Mouse (Mus musculus) MEL (cell line): Measurements from ENCODE around the gene Eif1ad. TPM values are rescaled to one million over a fixed set of nuclear protein-coding genes. Genes with fewer than 3 reads are reported as not detected.

Experiments
- DNase-seq: peaks from one replicate; pipeline ENCODE4 v3.0.0; 2011; ENCODE audit warnings: low read depth, low spot score
- H3K27ac ChIP-seq: 2 replicates; pipeline ENCODE4 v1.5.1; 2012; ENCODE audit warnings: low read depth, mild to moderate bottlenecking, control low read depth, low read length, moderate library complexity; ENCODE audit not compliant: control insufficient read depth
- H3K27me3 ChIP-seq, 2 experiments: fragments of 150-350 bp in 1 of 2; sonication (generic) in 1 of 2; 2 replicates each; pipeline ENCODE4 v1.6.1; 2012; ENCODE audit warnings: low read length in 2 of 2, mild to moderate bottlenecking in 2 of 2, improper control_type of control experiment in 1 of 2, moderate library complexity in 1 of 2; ENCODE audit not compliant: insufficient read depth in 2 of 2, control insufficient read depth in 1 of 2
- H3K36me3 ChIP-seq, 2 experiments: 2 replicates each; pipeline ENCODE4 v1.6.1; 2012 to 2014; ENCODE audit warnings: low read length in 2 of 2, improper control_type of control experiment in 1 of 2, inconsistent platforms in 1 of 2, mild to moderate bottlenecking in 1 of 2; ENCODE audit not compliant: insufficient read depth in 2 of 2, control insufficient read depth in 1 of 2
- H3K4me1 ChIP-seq, 2 experiments: fragments of 150-350 bp in 1 of 2; sonication (generic) in 1 of 2; 2 replicates each; pipeline ENCODE4 v1.6.1; 2012; ENCODE audit warnings: low read length in 2 of 2, improper control_type of control experiment in 1 of 2, mild to moderate bottlenecking in 1 of 2; ENCODE audit not compliant: insufficient read depth in 2 of 2, control insufficient read depth in 1 of 2
- H3K4me3 ChIP-seq, 2 experiments: fragments of 150-350 bp in 1 of 2; sonication (generic) in 1 of 2; 2 replicates each; pipeline ENCODE4 v1.5.1; 2012; ENCODE audit warnings: low read depth in 2 of 2, low read length in 2 of 2, mild to moderate bottlenecking in 2 of 2, moderate library complexity in 2 of 2, control low read depth in 1 of 2, improper control_type of control experiment in 1 of 2; ENCODE audit not compliant: control insufficient read depth in 1 of 2, insufficient read depth in 1 of 2
- H3K79me2 ChIP-seq: 2 replicates; pipeline ENCODE4 v1.6.1; 2012; ENCODE audit warnings: mild to moderate bottlenecking, low read length, moderate library complexity; ENCODE audit not compliant: control insufficient read depth, poor library complexity, insufficient read depth
- H3K9ac ChIP-seq: 2 replicates; pipeline ENCODE4 v1.6.1; 2012; ENCODE audit warnings: low read depth, mild to moderate bottlenecking, control low read depth, low read length, moderate library complexity; ENCODE audit not compliant: control insufficient read depth, poor library complexity, severe bottlenecking
- H3K9me3 ChIP-seq: fragments of 150-350 bp; sonication (generic); replicated peaks from 2 replicates; pipeline ENCODE4 v1.6.1; 2012; ENCODE audit warnings: mild to moderate bottlenecking, low read length, improper control_type of control experiment, moderate library complexity; ENCODE audit not compliant: insufficient read depth
- BHLHE40 ChIP-seq: IDR thresholded peaks from 2 replicates; pipeline ENCODE4 v1.6.1; 2012; ENCODE audit warnings: low read depth, mild to moderate bottlenecking, inconsistent platforms, low read length, improper control_type of control experiment, borderline replicate concordance
- CHD2 ChIP-seq: IDR thresholded peaks from 2 replicates; pipeline ENCODE4 v1.6.1; 2011; ENCODE audit warnings: low read length, improper control_type of control experiment
- CTCF ChIP-seq, 3 experiments: IDR thresholded peaks in 2 of 3; conservative IDR thresholded peaks in 1 of 3; 2 replicates each; pipeline ENCODE4 v1.5.1; 2011 to 2012; ENCODE audit warnings: low read length in 3 of 3, low read depth in 2 of 3, mild to moderate bottlenecking in 2 of 3, improper control_type of control experiment in 1 of 3, inconsistent platforms in 1 of 3, mixed read lengths in 1 of 3, moderate library complexity in 1 of 3; ENCODE audit not compliant: control insufficient read depth in 1 of 3, insufficient read depth in 1 of 3, poor library complexity in 1 of 3, severe bottlenecking in 1 of 3
- ELF1 ChIP-seq: IDR thresholded peaks from 2 replicates; pipeline ENCODE4 v1.6.1; 2014; ENCODE audit warnings: low read depth, mild to moderate bottlenecking, inconsistent platforms, low read length, improper control_type of control experiment, moderate library complexity
- ETS1 ChIP-seq: IDR thresholded peaks from 2 replicates; pipeline ENCODE4 v1.6.1; 2012; ENCODE audit warnings: low read depth, mild to moderate bottlenecking, inconsistent platforms, low read length, improper control_type of control experiment, moderate library complexity
- GABPA ChIP-seq: IDR thresholded peaks from 2 replicates; pipeline ENCODE4 v1.6.1; 2012; ENCODE audit warnings: low read depth, mild to moderate bottlenecking, inconsistent platforms, low read length, improper control_type of control experiment, moderate library complexity
- GATA1 ChIP-seq: IDR thresholded peaks from 2 replicates; pipeline ENCODE4 v1.6.1; 2011; ENCODE audit warnings: low read depth, low read length, improper control_type of control experiment
- HCFC1 ChIP-seq: IDR thresholded peaks from 2 replicates; pipeline ENCODE4 v1.6.1; 2012; ENCODE audit warnings: low read depth, mild to moderate bottlenecking, inconsistent platforms, low read length, improper control_type of control experiment, moderate library complexity
- JUND ChIP-seq: IDR thresholded peaks from 2 replicates; pipeline ENCODE4 v1.6.1; 2011; ENCODE audit warnings: low read depth, mild to moderate bottlenecking, improper control_type of control experiment, low read length
- KAT2A ChIP-seq: conservative IDR thresholded peaks from 2 replicates; pipeline ENCODE4 v1.6.1; 2012; ENCODE audit warnings: low read depth, low read length, improper control_type of control experiment, inconsistent platforms
- MAFK ChIP-seq: IDR thresholded peaks from 2 replicates; pipeline ENCODE4 v1.6.1; 2011; ENCODE audit warnings: low read depth, mild to moderate bottlenecking, low read length, improper control_type of control experiment, borderline replicate concordance
- MAX ChIP-seq: IDR thresholded peaks from 2 replicates; pipeline ENCODE4 v1.6.1; 2011; ENCODE audit warnings: low read length, improper control_type of control experiment
- MEF2A ChIP-seq: IDR thresholded peaks from 2 replicates; pipeline ENCODE4 v1.6.1; 2014; ENCODE audit warnings: low read depth, mild to moderate bottlenecking, inconsistent platforms, low read length, improper control_type of control experiment; ENCODE audit not compliant: poor library complexity, insufficient replicate concordance, severe bottlenecking; ENCODE audit errors: extremely low read depth
- MXI1 ChIP-seq: IDR thresholded peaks from 2 replicates; pipeline ENCODE4 v1.6.1; 2011; ENCODE audit warnings: mild to moderate bottlenecking, low read depth, low read length, improper control_type of control experiment
- NRF1 ChIP-seq: IDR thresholded peaks from 2 replicates; pipeline ENCODE4 v1.6.1; 2014; ENCODE audit warnings: low read depth, mild to moderate bottlenecking, inconsistent platforms, low read length, improper control_type of control experiment, moderate library complexity; ENCODE audit not compliant: poor library complexity, insufficient read depth, severe bottlenecking
- POLR2AphosphoS2 ChIP-seq: IDR thresholded peaks from 2 replicates; pipeline ENCODE4 v1.6.1; 2011; ENCODE audit warnings: low read length, improper control_type of control experiment
- RCOR1 ChIP-seq: IDR thresholded peaks from 2 replicates; pipeline ENCODE4 v1.6.1; 2012; ENCODE audit warnings: low read depth, mild to moderate bottlenecking, inconsistent platforms, low read length, improper control_type of control experiment
- SMC3 ChIP-seq: IDR thresholded peaks from 2 replicates; pipeline ENCODE4 v1.6.1; 2011; ENCODE audit warnings: low read depth, low read length, improper control_type of control experiment
- TAL1 ChIP-seq: IDR thresholded peaks from 2 replicates; pipeline ENCODE4 v1.6.1; 2012; ENCODE audit warnings: mild to moderate bottlenecking, inconsistent platforms, low read length, moderate library complexity, mixed read lengths
- TCF12 ChIP-seq: IDR thresholded peaks from 2 replicates; pipeline ENCODE4 v1.6.1; 2014; ENCODE audit warnings: low read depth, mild to moderate bottlenecking, inconsistent platforms, low read length, improper control_type of control experiment, moderate library complexity
- USF1 ChIP-seq: IDR thresholded peaks from 2 replicates; pipeline ENCODE4 v1.6.1; 2014; ENCODE audit warnings: low read depth, mild to moderate bottlenecking, inconsistent platforms, low read length, improper control_type of control experiment, moderate library complexity
- USF2 ChIP-seq, 2 experiments: IDR thresholded peaks; 2 replicates each; pipeline ENCODE4 v1.6.1; 2011 to 2012; ENCODE audit warnings: improper control_type of control experiment in 2 of 2, low read length in 2 of 2, borderline replicate concordance in 1 of 2, inconsistent platforms in 1 of 2, low read depth in 1 of 2, mild to moderate bottlenecking in 1 of 2; ENCODE audit not compliant: insufficient read depth in 1 of 2
- ZC3H11A ChIP-seq: IDR thresholded peaks from 2 replicates; pipeline ENCODE4 v1.6.1; 2012; ENCODE audit warnings: low read depth, mild to moderate bottlenecking, inconsistent platforms, low read length, improper control_type of control experiment
- ZNF384 ChIP-seq: IDR thresholded peaks from 2 replicates; pipeline ENCODE4 v1.6.1; 2012; ENCODE audit warnings: low read depth, mild to moderate bottlenecking, inconsistent platforms, low read length, improper control_type of control experiment
- polyA plus RNA-seq, 2 experiments: library from polyadenylated mRNA; stranded (reverse) in 1 of 2; unstranded in 1 of 2; fragments of >175 nt in 1 of 2; fragments of >200 nt in 1 of 2; gene quantifications; 2 replicates each; pipeline versions ENCODE4 v1.2.1 to v1.2.4; 2012; ENCODE audit warnings: low replicate concordance in 2 of 2, low read depth in 1 of 2; ENCODE audit not compliant: insufficient read length in 2 of 2, insufficient read depth in 1 of 2, missing spikeins in 1 of 2
- total RNA-seq: library from RNA; depleted of rRNA; stranded (reverse); fragments of 300-350 nt; gene quantifications from 2 replicates; pipeline ENCODE4 v1.2.3, GENCODE M21; 2012

Gene Eif1ad
- total and polyA plus RNA-seq, 3 experiments = 121 to 129 TPM; not detected in 1

DNA sequence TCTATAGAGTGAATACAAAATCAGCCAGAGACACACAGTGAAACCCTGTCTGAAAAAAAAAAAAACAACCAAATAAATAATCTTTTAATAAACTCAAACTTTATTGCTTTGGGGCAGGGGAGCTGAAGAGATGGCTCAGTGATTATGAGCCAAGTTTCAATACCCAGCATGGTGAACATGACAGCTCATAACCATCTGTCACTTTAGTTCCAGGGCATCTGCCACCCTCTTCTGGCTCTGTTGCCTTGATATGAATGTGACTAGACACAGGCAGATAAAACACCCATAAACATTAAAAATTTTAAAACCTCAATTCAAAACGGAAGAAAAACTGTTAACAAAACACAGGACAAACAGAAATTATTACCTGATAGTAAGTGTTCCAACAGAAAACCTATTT lies 10.9 kb downstream of the Eif1ad start:
- Histone ChIP-seq H3K79me2 (no peaks in the 10 kb centered on the region), H3K9ac (no peak overlapping the region), H3K4me1 (no peaks in the 10 kb centered on the region), H3K4me3 (no peak overlapping the region), H3K9me3 (no peaks in the 10 kb centered on the region), H3K27ac (no peak overlapping the region), H3K27me3 (no peaks in the 10 kb centered on the region), H3K36me3 (no peaks in the 10 kb centered on the region; a peak in 1 of 4 replicates)
- no peak for TF ChIP-seq CHD2
- DNase-seq = no peak

DNA sequence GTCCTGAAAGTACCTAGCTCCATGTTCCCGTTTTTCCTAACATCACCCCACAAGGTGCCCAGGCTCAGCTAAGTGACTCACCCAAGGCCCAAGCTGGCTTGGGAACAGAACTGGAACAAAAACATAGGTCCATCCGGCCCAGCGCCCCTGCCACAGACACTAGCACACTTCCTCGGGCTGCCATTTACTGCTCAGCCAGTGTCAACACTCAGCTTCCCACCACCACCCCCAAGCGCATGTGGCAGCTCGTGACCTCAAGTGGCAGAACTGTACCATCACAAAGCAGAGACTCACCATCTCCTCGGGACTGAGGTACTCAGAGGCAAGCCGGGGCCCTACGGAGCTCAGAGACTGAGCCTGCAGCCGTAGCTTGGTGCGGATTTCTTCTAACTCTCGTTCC lies 16.8 kb downstream of the Eif1ad start:
- Histone ChIP-seq H3K27ac (no peak overlapping the region), H3K9me3 (no peaks in the 10 kb centered on the region), H3K4me3 (no peak overlapping the region), H3K27me3 (no peaks in the 10 kb centered on the region), H3K4me1 (peaks cover 3 to 12% of the 10 kb centered on the region in 2 experiments; a peak in 3 of 4 replicates), H3K79me2 (peaks cover 26% of the 10 kb centered on the region), H3K36me3 (peaks cover 0 to 6% of the 10 kb centered on the region in 2 experiments; a peak in 3 of 4 replicates), H3K9ac (no peak overlapping the region)
- no peak for TF ChIP-seq MAX
- TF ChIP-seq ELF1 = no peak
- no peak for TF ChIP-seq USF1
- TF ChIP-seq MEF2A = no peak
- TF ChIP-seq CTCF (IDR thresholded peaks at IDR 0.05 in 2 of 3, conservative IDR thresholded peaks at IDR 0.05 in 1 of 3; ENCODE audit: control insufficient read depth in 1 of 3, insufficient read depth in 1 of 3, low read depth in 2 of 3, low read length in 3 of 3, poor library complexity in 1 of 3, severe bottlenecking in 1 of 3) = no peak
- no peak for TF ChIP-seq TCF12
- no peak for TF ChIP-seq GABPA
- no peak for TF ChIP-seq RCOR1
- no peak for TF ChIP-seq BHLHE40
- TF ChIP-seq GATA1 = no peak
- TF ChIP-seq TAL1 = no peak
- TF ChIP-seq NRF1 = no peak
- DNase-seq = no peak

DNA sequence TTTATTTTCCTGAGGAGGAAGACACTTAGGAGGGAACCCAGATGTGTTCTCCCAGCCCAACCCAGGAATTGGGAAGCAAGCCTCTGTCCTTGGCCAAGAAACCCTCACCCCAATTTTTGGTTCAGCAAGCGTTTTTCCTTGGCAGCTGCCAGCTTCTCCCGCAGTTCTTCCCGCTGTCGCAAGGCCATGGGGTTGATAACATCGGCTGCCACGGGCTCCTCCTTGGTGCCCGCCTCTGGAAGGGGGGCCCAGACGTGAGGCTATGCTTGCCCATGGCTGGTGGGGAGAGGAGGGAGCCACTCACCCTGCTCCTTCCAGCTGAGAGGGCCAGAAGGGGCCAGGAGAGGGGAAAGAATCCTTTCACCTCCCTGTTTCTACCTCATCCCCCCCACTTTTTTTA lies 18.2 kb downstream of the Eif1ad start:
- H3K4me1 ChIP-seq = peaks cover 3 to 12% of the 10 kb centered on the region in 2 experiments; a peak in 3 of 4 replicates
- DNase-seq = no peak
- TF ChIP-seq ZC3H11A (no peak), POLR2AphosphoS2 (no peak), BHLHE40 (no peak), JUND (no peak), NRF1 (no peak), MXI1 (no peak), SMC3 (no peak), CTCF (IDR thresholded peaks at IDR 0.05 in 2 of 3, conservative IDR thresholded peaks at IDR 0.05 in 1 of 3; ENCODE audit: control insufficient read depth in 1 of 3, insufficient read depth in 1 of 3, low read depth in 2 of 3, low read length in 3 of 3, poor library complexity in 1 of 3, severe bottlenecking in 1 of 3) (no peak), TAL1 (no peak), HCFC1 (no peak), USF2 (IDR thresholded peaks at IDR 0.05; ENCODE audit: borderline replicate concordance in 1 of 2, insufficient read depth in 1 of 2, low read depth in 1 of 2, low read length in 2 of 2) (no peak), KAT2A (no peak), ZNF384 (no peak), MAX (no peak), MAFK (no peak), ETS1 (no peak), RCOR1 (no peak), GATA1 (no peak)
- no peaks in the 10 kb centered on the region for H3K27me3 ChIP-seq
- H3K79me2 ChIP-seq = peaks cover 33% of the 10 kb centered on the region
- no peak overlapping the region for H3K4me3 ChIP-seq
- H3K36me3 ChIP-seq = peaks cover 0 to 6% of the 10 kb centered on the region in 2 experiments; a peak in 3 of 4 replicates
- H3K9me3 ChIP-seq = no peaks in the 10 kb centered on the region
- no peak overlapping the region for H3K9ac ChIP-seq
- H3K27ac ChIP-seq = no peak overlapping the region
